Mouse (Mus musculus): ENCODE data around the gene Gm10591. TPM values are rescaled to one million over a fixed set of nuclear protein-coding genes. Genes with fewer than 3 reads are reported as not detected.
"Not testable (repeated sequence)": the region's sequence is repeated elsewhere in the genome, so short reads cannot be mapped to it uniquely, and the experiment has no call there.

The Gm10591 gene
- polyA plus RNA-seq (2016; fragmentation: Nextera tagmentation; extraction: Ambion mirVana): not detected in 2 replicates

GRCm38 (mm10) chr4:42611895-42612294, at the start of gene Gm10591:
Gene Gm10591, plus strand, starts transcription at chr4:42612195.
- not testable (repeated sequence) for H3K4me1 ChIP-seq; H3K36me3 ChIP-seq; H3K9ac ChIP-seq; H3K9me3 ChIP-seq (replicated peaks); H3K27me3 ChIP-seq (replicated peaks); H3K27ac ChIP-seq; H3K4me2 ChIP-seq; H3K4me3 ChIP-seq; ATAC-seq
- WGBS (ENCODE audit: insufficient replicate concordance): no CpG with 5 or more reads among the region's 5 CpGs

- not testable (repeated sequence) for H3K9me3 ChIP-seq (replicated peaks); H3K27me3 ChIP-seq (replicated peaks); H3K4me3 ChIP-seq; ATAC-seq; H3K9ac ChIP-seq; H3K4me1 ChIP-seq; H3K27ac ChIP-seq; H3K36me3 ChIP-seq; H3K4me2 ChIP-seq
- no CpG with 5 or more reads among the region's 8 CpGs for WGBS (ENCODE audit: insufficient replicate concordance)
Measured at GRCm38 (mm10) chr4:42629419-42629818, 17.4 kb downstream of the Gm10591 start, which contains the start of gene Gm2564. Gene Gm2564, plus strand, starts transcription at chr4:42629719.

GRCm38 (mm10) chr4:42654951-42655350, 43.0 kb downstream of the Gm10591 start, which contains the start of gene Ccl27b:
Gene Ccl27b, plus strand, starts transcription at chr4:42655251.
- not testable (repeated sequence) for H3K36me3 ChIP-seq; H3K9me3 ChIP-seq (replicated peaks); H3K27me3 ChIP-seq (replicated peaks); ATAC-seq; H3K4me2 ChIP-seq; H3K4me3 ChIP-seq; H3K4me1 ChIP-seq; H3K27ac ChIP-seq; H3K9ac ChIP-seq
- WGBS (ENCODE audit: insufficient replicate concordance): no CpG with 5 or more reads among the region's 9 CpGs

- not testable (repeated sequence) for ATAC-seq; H3K9ac ChIP-seq; H3K9me3 ChIP-seq (replicated peaks); H3K36me3 ChIP-seq; H3K4me3 ChIP-seq; H3K27me3 ChIP-seq (replicated peaks); H3K4me2 ChIP-seq; H3K27ac ChIP-seq; H3K4me1 ChIP-seq
- WGBS (ENCODE audit: insufficient replicate concordance): no CpG with 5 or more reads among the region's 3 CpGs
Measured at GRCm38 (mm10) chr4:42661793-42662192, 49.8 kb downstream of the Gm10591 start, which contains the start of gene Il11ra2. Gene Il11ra2, minus strand, starts transcription at chr4:42661893.

Other genes starting within 250 kb of the Gm10591 start
- gene Gm21586, start 172.8 kb upstream of the Gm10591 start, polyA plus RNA-seq (2016; fragmentation: Nextera tagmentation; extraction: Ambion mirVana): not detected in 2 replicates
- gene Gm2163, start 145.4 kb upstream of the Gm10591 start, polyA plus RNA-seq (2016; fragmentation: Nextera tagmentation; extraction: Ambion mirVana): not detected in 2 replicates
- gene Fam205a2, start 84.0 kb upstream of the Gm10591 start, polyA plus RNA-seq (2016; fragmentation: Nextera tagmentation; extraction: Ambion mirVana): not detected in 2 replicates
- not detected in 2 replicates for gene Gm2564, start 17.5 kb downstream of the Gm10591 start, polyA plus RNA-seq (2016; fragmentation: Nextera tagmentation; extraction: Ambion mirVana)
- not detected in 2 replicates for gene Ccl27b, start 43.1 kb downstream of the Gm10591 start, polyA plus RNA-seq (2016; fragmentation: Nextera tagmentation; extraction: Ambion mirVana)
- gene Il11ra2, start 49.7 kb downstream of the Gm10591 start, polyA plus RNA-seq (2016; fragmentation: Nextera tagmentation; extraction: Ambion mirVana): not detected in 2 replicates
- gene 4930578G10Rik, start 123.3 kb downstream of the Gm10591 start, polyA plus RNA-seq (2016; fragmentation: Nextera tagmentation; extraction: Ambion mirVana): not detected in 2 replicates
- gene Ccl19, start 144.4 kb downstream of the Gm10591 start, polyA plus RNA-seq (2016; fragmentation: Nextera tagmentation; extraction: Ambion mirVana): not detected in 2 replicates
- 0.38 TPM in 1 of 2 replicates, not detected in the other for gene Ccl21a, start 161.8 kb downstream of the Gm10591 start, polyA plus RNA-seq (2016; fragmentation: Nextera tagmentation; extraction: Ambion mirVana)
- 0.15 and 0.18 TPM in 2 replicates for gene Fam205a1, start 241.7 kb downstream of the Gm10591 start, polyA plus RNA-seq (2016; fragmentation: Nextera tagmentation; extraction: Ambion mirVana)
- 0.05 and 0.07 TPM in 2 replicates for gene Gm12394, start 244.6 kb downstream of the Gm10591 start, polyA plus RNA-seq (2016; fragmentation: Nextera tagmentation; extraction: Ambion mirVana)

Measured in liver, embryonic 12.5 days (tissue).